Mouse (Mus musculus): ENCODE results near the gene Zfp874b. TPM values are rescaled to one million over a fixed set of nuclear protein-coding genes. Genes with fewer than 3 reads are reported as not detected.
"Not testable (repeated sequence)": the region's sequence is repeated elsewhere in the genome, so short reads cannot be mapped to it uniquely, and the experiment has no call there.

Zfp874b gene
- 10 to 100 TPM; 10.5 to 11.9 TPM for total RNA-seq (2021)
- long read RNA-seq, experiment 1, partial matches to known transcripts: 0 of 3 reads
- long read RNA-seq, experiment 1, other reads (novel, unspliced or antisense): 3 of 3 reads
- long read RNA-seq, experiment 2, partial matches to known transcripts: 0 of 3 reads
- long read RNA-seq, experiment 2, other reads (novel, unspliced or antisense): 3 of 3 reads

DNA sequence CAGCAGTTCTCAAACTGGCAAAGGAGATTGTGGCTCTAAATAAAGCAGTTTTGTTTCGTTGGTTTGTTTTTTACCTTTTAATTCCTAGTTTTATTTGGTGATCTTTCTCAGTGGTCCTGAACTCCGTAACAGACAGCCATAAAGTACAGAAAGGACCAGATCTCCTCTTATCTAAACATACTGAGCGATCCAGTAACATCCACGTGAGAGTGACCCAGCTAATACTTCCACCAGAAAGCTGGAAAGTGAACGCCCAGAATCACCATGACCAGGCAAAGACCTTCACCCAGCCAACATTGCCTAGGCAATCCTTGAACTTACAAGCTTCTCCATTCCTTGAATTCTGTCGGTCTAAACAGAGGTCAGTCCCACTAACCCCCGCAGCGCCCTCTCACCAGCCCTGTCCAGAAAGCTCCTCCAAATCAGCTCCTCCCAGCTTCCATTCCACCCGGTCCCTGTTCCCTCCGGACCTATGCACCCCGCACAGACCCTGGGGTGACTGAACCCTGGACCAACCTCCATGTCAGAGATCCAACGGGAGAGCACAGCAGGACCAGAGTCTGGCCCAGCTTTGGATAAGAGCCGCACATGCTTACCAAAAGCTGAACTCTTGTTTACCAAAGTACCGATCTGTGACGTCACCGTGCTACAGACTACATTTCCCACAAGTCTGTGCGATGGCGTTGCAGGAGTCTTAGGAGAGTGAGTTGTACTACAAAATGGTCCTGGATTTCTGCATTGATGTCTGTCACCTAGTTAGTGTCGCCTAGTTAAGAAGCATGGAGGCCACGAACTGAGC, at the start of gene Zfp874b:
Gene Zfp874b, minus strand, starts transcription at position 634 of the 799 bp plus-strand sequence.
- intact Hi-C loops (cut with DNase I): loop anchor here (5.0 kb wide), 1 partner anchor 37 kb away; no protein-coding TSS in a partner anchor
- peak; percentile 80 to 85 for DNase-seq

DNA sequence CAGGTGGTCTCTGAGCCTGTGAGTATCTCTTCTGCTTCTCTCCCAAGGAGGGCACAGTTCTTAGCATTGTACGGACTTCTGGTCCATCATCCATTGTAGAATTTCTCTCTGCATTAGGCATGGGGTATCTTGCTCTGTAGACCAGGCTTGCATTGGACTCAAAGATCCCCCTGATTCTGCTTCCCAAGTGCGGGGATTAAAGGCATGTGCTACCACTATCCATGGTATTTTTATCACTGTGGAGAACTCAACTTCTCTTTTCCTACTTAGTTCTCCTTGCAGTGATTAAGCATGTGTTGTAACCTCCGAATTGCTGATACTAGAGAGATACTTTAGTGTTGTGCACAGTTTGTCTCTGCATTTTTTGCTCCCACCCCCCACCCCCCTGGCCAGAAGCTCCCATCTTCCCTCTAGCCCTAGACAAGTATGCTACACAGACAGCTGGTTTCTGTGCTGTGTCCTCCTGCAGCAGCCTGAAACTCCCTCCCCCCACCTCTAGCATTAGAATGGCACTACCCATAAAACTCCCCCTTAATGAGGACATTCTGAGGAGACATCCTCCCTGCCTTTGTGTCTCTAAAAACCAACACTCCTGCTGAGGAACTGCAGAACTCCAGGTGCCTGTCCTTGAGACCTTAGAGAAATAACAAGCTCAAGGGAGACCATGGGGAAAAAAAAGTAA, 43.1 kb upstream of the Zfp874b start:
- no peak for DNase-seq
- intact Hi-C loops (cut with DNase I): no loop called here

DNA sequence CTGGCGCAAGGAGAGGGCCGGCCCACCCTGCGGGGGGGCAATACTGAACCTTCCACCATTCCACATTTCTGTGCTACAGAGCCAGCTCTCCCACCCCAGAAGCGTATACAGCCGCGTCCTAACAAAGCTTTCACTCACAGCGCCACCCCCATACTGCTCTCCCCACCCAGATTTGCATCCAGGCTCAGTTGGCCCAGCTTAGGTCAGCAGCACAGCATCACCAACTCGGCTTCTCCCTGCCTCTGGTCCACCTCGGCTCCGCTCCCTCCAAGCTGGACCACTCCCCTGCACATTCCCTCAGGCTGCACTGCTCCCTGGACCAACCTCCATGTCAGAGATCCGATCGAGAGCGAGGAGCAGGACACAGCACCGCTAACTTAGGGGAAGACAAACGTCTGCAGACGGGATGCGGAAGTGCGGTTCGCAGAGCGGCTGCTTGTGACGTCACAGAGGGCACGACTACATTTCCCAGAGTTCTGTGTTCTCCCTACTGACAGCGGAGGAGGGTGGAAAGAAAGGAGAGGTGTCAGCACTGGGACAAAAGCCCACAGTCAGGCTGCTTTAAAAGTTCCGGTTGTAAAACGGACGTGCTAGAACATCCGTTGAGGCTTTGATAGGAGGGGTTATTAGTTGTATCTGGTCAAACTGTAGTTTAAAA, 41.8 kb upstream of the Zfp874b start, which contains the start of the genes Gm26965 and Zfp87:
Gene Gm26965, minus strand, starts transcription at position 399 of the 658 bp plus-strand sequence.
Gene Zfp87, minus strand, starts transcription at position 425 of the 658 bp plus-strand sequence.
- intact Hi-C loops (cut with DNase I): no loop called here

DNA sequence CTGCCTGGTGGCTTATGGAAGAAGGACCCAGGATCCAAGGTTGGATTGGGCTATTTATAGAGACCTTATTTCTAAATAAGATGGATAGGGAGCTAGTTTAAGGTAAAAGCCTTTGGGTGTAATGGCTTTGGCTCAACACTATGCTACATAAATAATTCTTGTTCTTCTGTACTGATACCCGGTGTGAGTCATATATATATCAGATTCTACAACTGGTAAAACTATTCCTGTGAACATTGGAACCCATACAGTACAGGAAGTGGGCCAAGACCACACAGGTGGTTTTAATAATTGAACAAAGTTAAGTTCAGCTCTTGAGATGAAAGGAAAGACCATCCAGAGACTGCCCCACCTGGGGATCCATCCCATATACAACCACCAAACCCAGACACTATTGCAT, 16.9 kb upstream of the Zfp874b start:
- no peak for DNase-seq
- intact Hi-C loops (cut with DNase I): no loop called here

More for the DNA sequence above, 41.8 kb upstream of the Zfp874b start, which contains the start of the genes Gm26965 and Zfp87:
- DNase-seq: peak; percentile 81 to 86

DNA sequence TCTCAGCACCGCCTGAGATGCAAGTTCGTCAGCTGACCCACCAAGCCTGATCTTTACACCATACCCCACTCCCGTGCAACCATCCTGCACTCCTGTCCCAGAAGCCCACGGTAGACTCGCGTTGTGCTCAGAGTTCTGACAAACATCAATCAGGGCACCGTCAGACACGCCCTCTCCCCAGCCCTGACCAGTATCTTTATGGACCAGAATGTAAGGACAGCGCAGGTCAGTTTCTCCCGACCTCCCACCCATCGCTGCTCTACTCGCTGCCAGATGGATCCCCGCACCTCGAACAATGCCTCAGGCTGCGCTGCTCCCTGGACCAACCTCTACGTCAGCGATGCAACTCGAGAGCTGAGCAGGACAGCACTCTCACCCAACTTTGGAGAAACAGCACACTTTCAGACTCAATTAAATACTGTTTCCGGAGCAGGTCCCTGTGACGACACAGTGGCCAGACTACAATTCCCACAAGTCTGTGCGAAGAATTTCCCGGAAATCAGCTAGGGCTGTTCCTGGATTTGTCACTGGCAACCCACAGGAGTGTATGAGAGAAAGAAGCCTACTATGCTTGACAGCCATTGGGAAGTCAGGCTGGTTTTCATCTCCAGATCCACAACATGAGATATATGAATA, 16.1 kb upstream of the Zfp874b start, which contains the start of gene Zfp58:
Gene Zfp58, minus strand, starts transcription at position 472 of the 636 bp plus-strand sequence.
- peak; percentile 64 to 69 for DNase-seq
- intact Hi-C loops (cut with DNase I): no loop called here

DNA sequence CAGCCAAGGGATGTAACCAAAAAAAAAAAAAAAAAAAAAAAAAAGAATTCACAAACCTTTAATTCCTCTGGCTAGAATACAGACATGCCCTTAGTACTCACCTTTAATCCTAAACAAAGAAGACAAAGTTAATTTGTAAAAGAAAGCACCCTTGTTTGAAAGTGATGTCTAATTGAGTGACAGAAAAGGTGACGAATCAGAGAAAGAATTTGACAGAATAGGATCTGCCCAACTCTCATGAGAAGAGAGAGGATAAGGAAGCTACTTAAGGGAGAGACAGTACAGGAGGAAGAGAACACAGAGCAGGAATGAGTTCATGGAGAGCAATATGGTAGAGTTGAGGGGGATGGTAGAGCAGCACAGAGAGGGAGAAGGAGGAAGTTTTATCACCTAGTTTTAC, 11.6 kb upstream of the Zfp874b start:
- intact Hi-C loops (cut with DNase I): no loop called here
- DNase-seq: no peak

DNA sequence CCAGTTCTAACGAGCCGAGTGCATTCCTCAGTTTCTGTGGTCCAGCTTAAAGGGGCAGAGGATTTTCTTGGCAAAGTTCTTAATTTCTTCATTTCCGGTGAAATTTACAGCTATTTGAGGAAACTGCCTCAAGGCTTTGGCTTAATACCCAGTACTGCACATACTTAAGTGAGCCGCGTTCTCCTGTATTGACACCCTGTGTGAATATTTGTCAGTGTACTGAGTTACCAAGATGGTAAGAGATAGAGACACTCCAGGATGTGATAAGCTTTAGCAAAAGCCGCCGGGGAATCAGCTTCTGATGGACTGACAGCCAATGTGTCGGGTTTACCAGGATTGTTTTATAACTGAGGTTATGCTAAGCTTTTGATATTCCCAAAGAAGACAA, 360 bp upstream of the Zfp874b start:
- DNase-seq: no peak
- intact Hi-C loops (cut with DNase I): loop anchor here (5.0 kb wide), 1 partner anchor 37 kb away; no protein-coding TSS in a partner anchor

DNA sequence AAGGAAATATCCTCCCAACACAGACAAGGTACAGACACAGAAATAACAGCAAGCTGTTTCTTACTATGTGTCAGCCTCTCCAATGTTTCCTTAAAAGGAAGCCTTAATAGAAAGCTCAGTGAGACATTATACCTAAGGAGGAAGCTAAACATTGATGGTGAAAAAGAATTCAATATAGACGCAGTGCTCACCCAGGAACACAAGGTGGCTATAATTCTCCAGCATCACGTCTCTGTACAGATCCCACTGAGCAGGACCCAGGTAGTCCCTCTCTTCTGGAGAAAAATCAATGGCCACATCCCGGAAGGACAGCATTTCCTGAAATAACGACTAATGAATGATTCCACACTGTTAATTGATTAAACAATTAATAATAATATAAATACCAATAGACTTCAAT, 2.5 kb downstream of the Zfp874b start:
- no peak for DNase-seq
- intact Hi-C loops (cut with DNase I): loop anchor here (5.0 kb wide), 1 partner anchor 34 kb away; no protein-coding TSS in a partner anchor

DNA sequence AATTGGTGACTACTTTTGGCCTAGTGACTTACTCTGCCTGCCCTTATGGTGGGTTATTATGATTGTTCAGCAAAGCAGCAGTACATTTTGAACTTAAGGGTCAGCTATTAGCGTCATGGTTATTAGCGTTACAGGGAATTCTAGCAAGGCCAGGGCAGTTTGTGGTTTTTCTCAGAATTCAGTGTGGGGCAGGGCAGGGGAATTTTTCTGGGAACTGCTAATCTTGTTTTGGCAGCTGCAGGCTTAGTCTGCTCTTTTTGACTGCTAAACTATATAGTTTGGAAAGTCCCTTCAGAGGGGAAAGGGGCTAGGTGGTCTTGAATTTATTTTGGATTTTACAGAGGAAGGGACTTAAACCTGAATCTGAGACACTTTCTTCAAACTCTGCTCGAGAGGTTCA, 14.8 kb downstream of the Zfp874b start:
- DNase-seq: no peak
- intact Hi-C loops (cut with DNase I): no loop called here

DNA sequence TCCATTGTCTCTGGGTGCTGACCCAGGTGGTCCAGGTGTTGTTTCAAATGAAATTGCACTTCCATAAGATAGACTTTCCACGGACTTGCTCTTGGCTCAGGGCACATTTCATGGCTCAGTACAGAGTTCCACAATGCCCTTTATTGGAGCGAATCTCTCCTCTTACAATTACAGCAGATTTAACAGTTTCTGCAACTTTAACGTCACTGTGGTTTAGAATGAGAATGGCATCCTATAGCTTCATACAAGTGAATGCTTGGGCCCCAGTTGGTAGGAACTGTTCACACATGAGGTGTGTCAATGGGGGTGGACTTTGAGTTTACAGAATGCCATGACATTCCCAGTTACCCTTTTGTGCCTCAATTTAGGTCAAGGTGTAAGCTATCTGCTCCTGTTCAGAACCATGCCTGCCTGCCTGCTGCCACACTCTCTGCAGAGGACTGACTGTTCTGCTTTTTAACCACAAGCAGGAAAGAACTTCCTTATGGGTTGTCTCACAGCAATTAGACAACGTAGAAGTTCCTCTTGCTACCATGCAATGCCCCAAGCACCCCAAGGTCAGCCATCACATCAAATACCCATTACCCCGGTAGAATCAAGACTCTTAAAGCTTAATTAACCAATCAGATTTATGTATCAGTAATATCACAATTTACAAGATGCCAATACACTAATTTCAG, 20.4 kb downstream of the Zfp874b start:
- intact Hi-C loops (cut with DNase I); DNase-seq: not testable (repeated sequence)

DNA sequence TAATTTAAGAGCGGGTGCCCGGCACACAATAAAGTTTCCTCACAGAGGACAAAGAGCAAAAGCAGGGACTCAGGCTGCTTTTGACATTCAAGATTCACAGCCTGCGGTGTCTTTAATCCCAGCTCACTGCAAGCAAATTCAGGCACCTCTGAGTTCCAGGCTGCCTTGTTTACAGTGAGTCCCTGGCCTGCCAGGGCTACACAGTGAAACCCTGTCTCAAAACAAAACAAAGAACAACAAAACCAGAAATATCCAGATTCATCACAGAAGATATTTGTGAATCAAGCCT, 32.1 kb downstream of the Zfp874b start:
- intact Hi-C loops (cut with DNase I): loop anchor here (5.0 kb wide), 1 partner anchor 95 kb away; no protein-coding TSS in a partner anchor
- no peak for DNase-seq

DNA sequence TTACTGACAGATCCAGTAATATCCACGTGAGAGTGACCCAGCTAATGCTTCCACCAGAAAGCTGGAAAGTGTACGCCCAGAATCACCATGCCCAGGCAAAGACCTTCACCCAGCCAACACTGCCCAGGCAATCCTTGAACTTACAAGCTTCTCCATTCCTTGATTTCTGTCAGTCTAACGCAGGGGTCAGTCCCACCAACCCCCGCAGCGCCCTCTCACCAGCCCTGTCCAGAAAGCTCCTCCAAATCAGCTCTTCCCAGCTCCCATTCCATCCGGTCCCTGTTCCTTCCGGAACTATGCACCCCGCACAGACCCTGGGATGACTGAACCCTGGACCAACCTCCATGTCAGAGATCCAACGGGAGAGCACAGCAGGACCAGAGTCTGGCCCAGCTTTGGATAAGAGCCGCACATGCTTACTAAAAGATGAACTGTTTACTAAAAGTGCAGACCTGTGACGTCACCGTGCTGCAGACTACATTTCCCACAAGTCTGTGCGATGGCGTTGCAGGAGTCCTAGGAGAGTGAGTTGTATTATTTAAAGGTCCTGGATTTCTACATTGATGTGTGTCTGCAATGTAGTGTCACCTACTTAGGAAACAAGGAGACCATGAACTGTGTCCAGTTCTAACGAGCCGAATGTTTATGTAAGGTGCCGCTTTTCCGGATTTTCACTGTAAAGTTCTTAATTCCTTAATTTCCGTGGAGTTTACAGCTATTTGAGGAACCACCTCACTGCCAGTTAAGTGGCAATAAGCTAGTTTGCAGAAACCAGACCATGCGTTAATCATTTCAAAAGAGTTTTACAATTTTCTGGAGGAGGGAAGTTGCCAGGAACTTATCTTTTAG, 32.7 kb downstream of the Zfp874b start, which contains the start of gene Zfp874a:
Gene Zfp874a, minus strand, starts transcription at position 453 of the 849 bp plus-strand sequence.
- peak; percentile 84 to 86 for DNase-seq
- intact Hi-C loops (cut with DNase I): loop anchor here (5.0 kb wide), 1 partner anchor 94 kb away; no protein-coding TSS in a partner anchor

DNA sequence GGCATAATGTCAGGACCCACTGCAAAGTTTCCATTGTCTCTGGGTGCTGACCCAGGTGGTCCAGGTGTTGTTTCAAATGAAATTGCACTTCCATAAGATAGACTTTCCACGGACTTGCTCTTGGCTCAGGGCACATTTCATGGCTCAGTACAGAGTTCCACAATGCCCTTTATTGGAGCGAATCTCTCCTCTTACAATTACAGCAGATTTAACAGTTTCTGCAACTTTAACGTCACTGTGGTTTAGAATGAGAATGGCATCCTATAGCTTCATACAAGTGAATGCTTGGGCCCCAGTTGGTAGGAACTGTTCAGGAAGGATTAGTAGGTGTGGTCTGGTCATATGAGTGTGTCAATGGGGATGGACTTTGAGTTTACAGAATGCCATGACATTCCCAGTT, 47.0 kb downstream of the Zfp874b start:
- intact Hi-C loops (cut with DNase I); DNase-seq: not testable (repeated sequence)

DNA sequence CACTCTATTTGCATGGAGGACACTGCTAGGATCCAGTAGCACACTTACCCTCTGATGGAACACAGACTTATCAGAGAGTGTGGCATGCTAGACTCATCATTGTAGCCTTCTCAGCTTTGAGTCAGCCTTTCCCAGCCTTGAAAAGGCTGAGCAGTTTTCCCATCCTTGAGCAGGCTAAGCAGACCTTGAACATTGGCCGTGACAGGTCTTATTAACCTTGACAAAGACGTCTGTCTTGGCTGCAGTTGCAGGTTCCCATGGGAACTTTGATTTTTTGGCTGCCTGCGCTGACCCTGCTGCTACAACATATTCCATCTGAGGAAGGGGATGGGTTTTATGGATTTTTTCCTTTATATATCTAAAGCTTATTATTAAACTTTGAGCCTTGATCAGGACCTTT, 55.9 kb downstream of the Zfp874b start:
- DNase-seq: no peak
- intact Hi-C loops (cut with DNase I): no loop called here

DNA sequence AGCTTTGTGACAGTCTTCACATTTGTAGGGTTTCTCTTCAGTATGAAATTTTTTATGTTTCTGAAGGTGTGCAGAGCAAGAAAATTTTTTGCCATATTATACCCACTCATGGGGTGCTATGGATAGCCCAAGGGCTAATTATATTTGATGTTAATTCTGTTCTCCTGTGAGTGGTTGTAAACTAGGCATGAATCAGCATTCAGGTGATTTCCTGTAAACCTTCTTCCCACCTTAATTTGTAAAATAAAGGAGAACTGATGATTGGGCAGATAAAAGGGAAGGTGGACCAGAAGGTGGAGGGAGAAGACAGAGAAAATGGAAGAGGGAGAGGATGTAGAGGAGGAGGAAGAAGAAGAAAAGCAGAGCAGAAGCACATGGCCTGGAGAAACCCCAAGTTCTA, 58.4 kb downstream of the Zfp874b start:
- DNase-seq; intact Hi-C loops (cut with DNase I): not testable (repeated sequence)

DNA sequence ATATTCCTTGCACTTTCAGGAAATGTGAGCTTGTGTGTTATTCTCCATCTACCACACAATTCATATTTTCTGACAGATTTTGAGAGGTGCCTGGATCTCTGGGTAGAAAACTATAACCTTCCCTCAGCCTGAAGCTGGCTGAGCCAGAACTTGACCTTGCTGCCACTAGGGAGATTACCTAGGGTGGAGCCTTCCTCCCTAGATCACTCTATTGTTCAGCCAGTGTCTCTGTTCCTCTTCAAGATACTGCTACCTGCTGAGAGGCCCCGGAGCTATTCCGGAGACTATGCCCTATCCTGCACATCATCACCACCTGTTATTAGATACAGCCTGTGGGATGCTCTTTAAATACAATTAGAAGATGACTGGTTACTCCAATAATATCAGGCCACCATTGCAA, 61.5 kb downstream of the Zfp874b start:
- not testable (repeated sequence) for DNase-seq

More for the DNA sequence above, 61.5 kb downstream of the Zfp874b start:
- intact Hi-C loops (cut with DNase I): not testable (repeated sequence)

Data from gastrocnemius, postnatal 36 days (tissue).